32 mouse cellular contexts compared by ENCODE assay signal in genomic region chr10:24792756-24793155, GRCm38 (mm10). TPM values are rescaled to one million over a fixed set of nuclear protein-coding genes. Genes with fewer than 3 reads are reported as not detected.
"Had no signal": no experiment of that assay in that cellular context is flagged by ENCODE, and none has a peak within 500 bp of the region (broad histone marks: within the 10 kb centered on the region; RNA-seq: fewer than 3 reads in every experiment).

No protein-coding gene starts in this region.

- H3K36me3 ChIP-seq: limb, embryonic 10.5 days; limb, embryonic 12.5 days; limb, embryonic 13.5 days; limb, embryonic 15.5 days; liver, embryonic 12.5 days; liver, embryonic 13.5 days; liver, embryonic 15.5 days; lung, embryonic 15.5 days; midbrain, embryonic 12.5 days; midbrain, embryonic 13.5 days; midbrain, embryonic 15.5 days; neural tube, embryonic 12.5 days had no signal

- ATAC-seq: liver, embryonic 12.5 days; liver, postnatal 0 days; lung, postnatal 0 days; midbrain, embryonic 13.5 days; midbrain, embryonic 15.5 days; midbrain, embryonic 16.5 days had no signal

- H3K27ac ChIP-seq: limb, embryonic 10.5 days; limb, embryonic 12.5 days; limb, embryonic 13.5 days; limb, embryonic 15.5 days; liver, embryonic 12.5 days; liver, embryonic 13.5 days; liver, embryonic 14.5 days; liver, embryonic 15.5 days; lung, embryonic 15.5 days; macrophage; midbrain, embryonic 10.5 days; midbrain, embryonic 12.5 days; midbrain, embryonic 13.5 days; midbrain, embryonic 15.5 days; neural tube, embryonic 12.5 days had no signal

- H3K4me2 ChIP-seq: limb, embryonic 12.5 days; limb, embryonic 13.5 days; limb, embryonic 15.5 days; liver, embryonic 11.5 days; liver, embryonic 12.5 days; liver, embryonic 13.5 days; liver, embryonic 15.5 days; lung, embryonic 14.5 days; lung, embryonic 15.5 days; midbrain, embryonic 12.5 days; midbrain, embryonic 13.5 days; midbrain, embryonic 15.5 days; neural tube, embryonic 12.5 days had no signal

- H3K4me3 ChIP-seq: limb, embryonic 10.5 days; limb, embryonic 12.5 days; limb, embryonic 13.5 days; limb, embryonic 15.5 days; liver, embryonic 12.5 days; liver, embryonic 13.5 days; liver, embryonic 15.5 days; lung, embryonic 15.5 days; megakaryocyte, embryonic 14.5 days; midbrain, embryonic 10.5 days; midbrain, embryonic 12.5 days; midbrain, embryonic 13.5 days; midbrain, embryonic 15.5 days; myocyte; neural tube, embryonic 12.5 days had no signal

- H3K9ac ChIP-seq: limb, embryonic 12.5 days; limb, embryonic 13.5 days; limb, embryonic 15.5 days; liver, embryonic 12.5 days; liver, embryonic 13.5 days; liver, embryonic 14.5 days; liver, embryonic 15.5 days; liver, postnatal 0 days; lung, embryonic 14.5 days; lung, embryonic 15.5 days; midbrain, embryonic 12.5 days; midbrain, embryonic 13.5 days; midbrain, embryonic 15.5 days; neural tube, embryonic 12.5 days had no signal

- H3K27me3 ChIP-seq: limb, embryonic 12.5 days; limb, embryonic 13.5 days; limb, embryonic 15.5 days; liver, embryonic 12.5 days; liver, embryonic 13.5 days; liver, embryonic 15.5 days; lung, embryonic 15.5 days; megakaryocyte, embryonic 14.5 days; midbrain, embryonic 12.5 days; midbrain, embryonic 13.5 days; midbrain, embryonic 15.5 days; neural tube, embryonic 12.5 days had no signal

- DNase-seq: left cerebral cortex, postnatal 4 days; liver; liver, embryonic 13.5 days; liver, postnatal 0 days; lung, adult 18-20 months; lung, adult 2 months; lung, embryonic 14.5 days; lung, postnatal 10 days; lung, postnatal 14 days; lung, postnatal 36 days; lung, postnatal 4 days had no signal

- H3K4me1 ChIP-seq: limb, embryonic 10.5 days; limb, embryonic 12.5 days; limb, embryonic 13.5 days; limb, embryonic 15.5 days; liver, embryonic 12.5 days; liver, embryonic 15.5 days; lung, embryonic 15.5 days; midbrain, embryonic 10.5 days; midbrain, embryonic 12.5 days; midbrain, embryonic 13.5 days; midbrain, embryonic 15.5 days; neural tube, embryonic 12.5 days had no signal

- H3K9me3 ChIP-seq: limb, embryonic 10.5 days; limb, embryonic 12.5 days; limb, embryonic 13.5 days; limb, embryonic 15.5 days; liver, embryonic 12.5 days; liver, embryonic 13.5 days; liver, embryonic 15.5 days; lung, embryonic 15.5 days; midbrain, embryonic 10.5 days; midbrain, embryonic 12.5 days; midbrain, embryonic 13.5 days; midbrain, embryonic 15.5 days; neural tube, embryonic 12.5 days had no signal

RNA-seq across cellular contexts. Expression of gene Enpp3, which starts 49.9 kb away (rescaled TPM):
- total RNA-seq: megakaryocyte, adult 5-6 weeks; monocyte, adult 5-6 weeks had no signal
- polyA plus RNA-seq: macrophage had no signal
